Mouse (Mus musculus): ENCODE results near the gene Taf10. TPM values are rescaled to one million over a fixed set of nuclear protein-coding genes. Genes with fewer than 3 reads are reported as not detected.

The Taf10 gene
- total and polyA plus RNA-seq, 3 experiments = 233 to 350 TPM; not detected in 1

GRCm38 (mm10) chr7:105736264-105736901 is 7.8 kb downstream of the Taf10 start, which contains the start of gene Ilk:
Ilk (plus strand) TSS chr7:105736592.
- no peak; a peak in 1 of 4 replicates for TF ChIP-seq EP300 (IDR thresholded peaks at IDR 0.05; ENCODE audit: low read depth in 1 of 2, low read length in 2 of 2)
- TF ChIP-seq TCF12 (IDR thresholded peaks at IDR 0.05; ENCODE audit: low read depth, low read length) = peak; percentile 76
- peak; percentile 89 for TF ChIP-seq HCFC1 (IDR thresholded peaks at IDR 0.05; ENCODE audit: low read depth, low read length)
- no peak for TF ChIP-seq ZNF384 (IDR thresholded peaks at IDR 0.05; ENCODE audit: low read depth, low read length)
- peak; percentile 75 for TF ChIP-seq NELFE (IDR thresholded peaks at IDR 0.05; ENCODE audit: low read depth, low read length)
- no peak for TF ChIP-seq MAFK (IDR thresholded peaks at IDR 0.05; ENCODE audit: borderline replicate concordance, low read depth, low read length)
- TF ChIP-seq BHLHE40 (IDR thresholded peaks at IDR 0.05; ENCODE audit: borderline replicate concordance, low read depth, low read length) = peak; percentile 19; the same call in 1 of the 2 replicates
- peak; percentile 73 for TF ChIP-seq USF1 (IDR thresholded peaks at IDR 0.05; ENCODE audit: low read depth, low read length)
- no peak for TF ChIP-seq CHD1 (IDR thresholded peaks at IDR 0.05; ENCODE audit: low read depth, low read length)
- TF ChIP-seq KAT2A (conservative IDR thresholded peaks at IDR 0.05; ENCODE audit: low read depth, low read length) = peak; percentile 60; the same call in 1 of the 2 replicates
- peak; percentile 92 for TF ChIP-seq MAX (IDR thresholded peaks at IDR 0.05; ENCODE audit: low read length)
- peak; percentile 86 for TF ChIP-seq ELF1 (IDR thresholded peaks at IDR 0.05; ENCODE audit: low read depth, low read length)
- TF ChIP-seq ETS1 (IDR thresholded peaks at IDR 0.05; ENCODE audit: low read depth, low read length) = peak; percentile 62
- peak; percentile 64 for TF ChIP-seq TBP (IDR thresholded peaks at IDR 0.05; ENCODE audit: low read depth, low read length)
- TF ChIP-seq E2F4 (IDR thresholded peaks at IDR 0.05; ENCODE audit: borderline replicate concordance, low read depth, low read length) = no peak
- TF ChIP-seq MYC (IDR thresholded peaks at IDR 0.05; ENCODE audit: low read depth, low read length) = peak; percentile 87
- peak; percentile 81 to 85 for TF ChIP-seq POLR2A (IDR thresholded peaks at IDR 0.05; ENCODE audit: control insufficient read depth in 1 of 2, insufficient read depth in 1 of 2, low read depth in 1 of 2, low read length in 2 of 2, poor library complexity in 1 of 2)
- no peak for TF ChIP-seq ZKSCAN1 (IDR thresholded peaks at IDR 0.05; ENCODE audit: low read depth, low read length)
- peak; percentile 79 for TF ChIP-seq ZMIZ1 (IDR thresholded peaks at IDR 0.05; ENCODE audit: low read depth, low read length)
- TF ChIP-seq MXI1 (IDR thresholded peaks at IDR 0.05; ENCODE audit: low read depth, low read length) = peak; percentile 96
- TF ChIP-seq MEF2A (IDR thresholded peaks at IDR 0.05; ENCODE audit: extremely low read depth, insufficient replicate concordance, low read depth, low read length, poor library complexity, severe bottlenecking) = no peak
- peak; percentile 76; the same call in 1 of the 2 replicates for TF ChIP-seq GABPA (IDR thresholded peaks at IDR 0.05; ENCODE audit: low read depth, low read length)
- no peak for TF ChIP-seq RAD21 (IDR thresholded peaks at IDR 0.05; ENCODE audit: low read depth, low read length)
- TF ChIP-seq SIN3A (IDR thresholded peaks at IDR 0.05; ENCODE audit: low read length) = peak; percentile 88
- peak; percentile 35; the same call in 1 of the 2 replicates for TF ChIP-seq MAZ (IDR thresholded peaks at IDR 0.05; ENCODE audit: low read depth, low read length)
- no peak for TF ChIP-seq MYB (IDR thresholded peaks at IDR 0.05; ENCODE audit: low read depth, low read length)
- H3K36me3 ChIP-seq (ENCODE audit: control insufficient read depth in 1 of 2, insufficient read depth in 2 of 2, low read length in 2 of 2) = peaks cover 8 to 23% of the 10 kb centered on the region in 2 experiments
- H3K4me1 ChIP-seq (ENCODE audit: control insufficient read depth in 1 of 2, insufficient read depth in 2 of 2, low read length in 2 of 2) = peaks cover 14 to 21% of the 10 kb centered on the region in 2 experiments

More at GRCm38 (mm10) chr7:105736264-105736901, 7.8 kb downstream of the Taf10 start, which contains the start of gene Ilk:
- peaks cover 37% of the 10 kb centered on the region for H3K79me2 ChIP-seq (ENCODE audit: control insufficient read depth, insufficient read depth, low read length, poor library complexity)
- peak within 1 kb of the TSS; percentile 96 for H3K9ac ChIP-seq (ENCODE audit: control insufficient read depth, low read depth, low read length, poor library complexity, severe bottlenecking)
- peak; percentile 93 for DNase-seq (ENCODE audit: low read depth, low spot score)
- peak within 1 kb of the TSS; percentile 74 for H3K27ac ChIP-seq (ENCODE audit: control insufficient read depth, low read depth, low read length)
- H3K9me3 ChIP-seq (replicated peaks; ENCODE audit: insufficient read depth, low read length) = no peaks in the 10 kb centered on the region
- peak within 1 kb of the TSS; percentile 77 to 99 for H3K4me3 ChIP-seq (ENCODE audit: control insufficient read depth in 1 of 2, insufficient read depth in 1 of 2, low read depth in 2 of 2, low read length in 2 of 2)
- H3K27me3 ChIP-seq (ENCODE audit: control insufficient read depth in 1 of 2, insufficient read depth in 2 of 2, low read length in 2 of 2) = no peaks in the 10 kb centered on the region

All from MEL (cell line).